Mouse (Mus musculus): ENCODE measurements around the gene Chst11. TPM values are rescaled to one million over a fixed set of nuclear protein-coding genes. Genes with fewer than 3 reads are reported as not detected.
"Not testable (repeated sequence)": the region's sequence is repeated elsewhere in the genome, so short reads cannot be mapped to it uniquely, and the experiment has no call there.

Gene Chst11
- polyA plus RNA-seq, 1 experiment from 2014 or later, result 2.5 TPM

- peaks cover 60% of the 10 kb centered on the region for H3K4me1 ChIP-seq
- no peaks in the 10 kb centered on the region for H3K27me3 ChIP-seq
- no peak overlapping the region for H3K4me3 ChIP-seq
- ATAC-seq (ENCODE audit: low FRiP score), result no peak
- H3K27ac ChIP-seq, result 0 out of 2 replicates have a peak overlapping the region, but pooled peaks have one; percentile 7
- 36% methylated on average over 8 of the region's 8 CpGs for WGBS
- no peak overlapping the region for H3K9ac ChIP-seq
- H3K36me3 ChIP-seq, result no peaks in the 10 kb centered on the region
- no peaks in the 10 kb centered on the region for H3K9me3 ChIP-seq (replicated peaks)
- no peak overlapping the region for H3K4me2 ChIP-seq (replicated peaks)
These were observed 122.1 kb downstream of the Chst11 start for GRCm38 (mm10) chr10:83107385-83107784.

DNA sequence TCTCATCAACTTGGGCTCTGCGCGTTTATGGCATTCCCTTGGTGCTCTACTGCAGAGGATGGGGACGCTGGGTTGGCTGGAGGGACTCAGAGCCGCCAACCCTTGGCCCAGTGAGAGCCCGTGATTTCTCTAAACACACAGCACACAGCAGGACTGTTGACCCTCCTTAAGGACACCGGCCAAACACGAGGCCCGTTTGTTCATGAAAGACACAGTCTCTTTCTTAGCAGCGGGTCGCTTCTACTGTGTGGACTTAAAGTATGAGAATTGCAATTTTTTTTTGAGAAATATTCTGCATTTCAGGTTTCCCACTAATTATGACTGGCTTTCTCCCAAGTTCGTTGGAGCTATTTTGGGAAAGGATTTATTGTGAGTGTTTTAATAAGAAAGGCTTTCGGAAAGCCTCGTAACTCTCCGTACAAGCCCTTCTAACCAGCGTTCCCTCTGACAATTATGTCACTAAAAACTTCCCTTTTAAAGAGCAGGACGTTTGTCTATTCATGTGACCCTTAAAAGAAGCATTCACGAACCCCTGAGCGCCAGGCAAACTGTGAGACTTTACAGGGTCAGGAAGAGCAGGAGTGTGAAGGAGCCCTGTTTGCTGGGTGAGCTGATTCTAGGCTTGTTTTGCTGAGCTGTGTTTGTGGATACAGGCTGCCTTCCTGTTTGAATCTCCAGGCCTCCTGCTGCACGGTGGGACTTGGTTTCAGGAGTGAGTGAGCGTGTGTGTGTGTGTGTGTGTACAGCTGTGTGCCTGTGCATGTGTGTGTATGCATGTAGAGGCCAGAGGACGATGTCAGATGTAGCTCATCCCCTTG, 122.8 kb downstream of the Chst11 start:
- Histone ChIP-seq H3K4me3 (no peak overlapping the region), H3K9ac (no peak overlapping the region), H3K4me2 (replicated peaks) (no peak overlapping the region), H3K27ac (peak overlapping the region; percentile 55; the same call in 1 of the 2 replicates), H3K36me3 (no peaks in the 10 kb centered on the region), H3K4me1 (peaks cover 59% of the 10 kb centered on the region), H3K27me3 (no peaks in the 10 kb centered on the region), H3K9me3 (replicated peaks) (no peaks in the 10 kb centered on the region)
- no peak for ATAC-seq (ENCODE audit: low FRiP score)
- 40% methylated on average over 21 of the region's 21 CpGs for WGBS

DNA sequence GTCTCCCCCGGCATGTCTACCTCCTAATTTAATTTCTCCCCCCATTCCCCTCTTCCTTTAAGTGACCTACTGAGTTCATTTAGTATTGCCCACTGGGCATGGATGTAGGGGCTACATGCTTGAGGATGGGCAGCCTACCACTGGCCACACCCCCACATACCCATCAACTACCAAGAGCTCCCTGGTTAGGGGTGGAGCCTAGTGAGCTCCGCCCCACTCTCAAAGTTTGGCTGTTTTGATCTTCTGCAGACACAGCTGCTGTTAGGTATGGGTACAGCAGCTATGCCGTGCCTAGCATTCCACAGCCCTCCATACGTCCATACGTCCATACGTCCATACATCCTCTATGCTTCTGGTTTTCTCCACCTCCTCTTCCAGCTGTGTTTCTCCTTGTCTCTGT, 123.6 kb downstream of the Chst11 start:
- H3K4me1 ChIP-seq, result peaks cover 53% of the 10 kb centered on the region
- H3K4me3 ChIP-seq, result no peak overlapping the region
- no peak overlapping the region for H3K27ac ChIP-seq
- H3K27me3 ChIP-seq, result no peaks in the 10 kb centered on the region
- no peak for ATAC-seq (ENCODE audit: low FRiP score)
- no peaks in the 10 kb centered on the region for H3K9me3 ChIP-seq (replicated peaks)
- no peak overlapping the region for H3K9ac ChIP-seq
- no peaks in the 10 kb centered on the region for H3K36me3 ChIP-seq
- no peak overlapping the region for H3K4me2 ChIP-seq (replicated peaks)
- WGBS, result 90% methylated on average over 6 of the region's 6 CpGs

GRCm38 (mm10) chr10:83111046-83111445, 125.7 kb downstream of the Chst11 start:
- Histone ChIP-seq H3K9me3 (replicated peaks) (no peaks in the 10 kb centered on the region), H3K4me1 (peaks cover 32% of the 10 kb centered on the region), H3K9ac (no peak overlapping the region), H3K4me2 (replicated peaks) (no peak overlapping the region), H3K27me3 (no peaks in the 10 kb centered on the region), H3K27ac (0 out of 2 replicates have a peak overlapping the region, but pooled peaks have one; percentile 30), H3K4me3 (no peak overlapping the region), H3K36me3 (no peaks in the 10 kb centered on the region)
- no peak for ATAC-seq (ENCODE audit: low FRiP score)
- WGBS, result 84% methylated on average over 6 of the region's 6 CpGs

- Histone ChIP-seq H3K9ac (no peak overlapping the region), H3K4me2 (replicated peaks) (no peak overlapping the region), H3K27ac (no peak overlapping the region), H3K9me3 (replicated peaks) (no peaks in the 10 kb centered on the region), H3K4me3 (no peak overlapping the region), H3K27me3 (0 out of 2 replicates have a peak, but pooled peaks cover 4% of the 10 kb centered on the region), H3K36me3 (no peaks in the 10 kb centered on the region), H3K4me1 (peaks cover 24% of the 10 kb centered on the region)
- WGBS, result 73% methylated on average over 4 of the region's 4 CpGs
- no peak for ATAC-seq (ENCODE audit: low FRiP score)
These were observed 127.0 kb downstream of the Chst11 start for GRCm38 (mm10) chr10:83112345-83112744.

- Histone ChIP-seq H3K9ac (no peak overlapping the region), H3K4me1 (peaks cover 17% of the 10 kb centered on the region), H3K27ac (no peak overlapping the region), H3K9me3 (replicated peaks) (no peaks in the 10 kb centered on the region), H3K4me2 (replicated peaks) (no peak overlapping the region), H3K36me3 (no peaks in the 10 kb centered on the region), H3K4me3 (no peak overlapping the region), H3K27me3 (0 out of 2 replicates have a peak, but pooled peaks cover 4% of the 10 kb centered on the region)
- WGBS, result 84% methylated on average over 5 of the region's 5 CpGs
- ATAC-seq (ENCODE audit: low FRiP score), result no peak
These were observed 129.3 kb downstream of the Chst11 start for GRCm38 (mm10) chr10:83114564-83114963.

DNA sequence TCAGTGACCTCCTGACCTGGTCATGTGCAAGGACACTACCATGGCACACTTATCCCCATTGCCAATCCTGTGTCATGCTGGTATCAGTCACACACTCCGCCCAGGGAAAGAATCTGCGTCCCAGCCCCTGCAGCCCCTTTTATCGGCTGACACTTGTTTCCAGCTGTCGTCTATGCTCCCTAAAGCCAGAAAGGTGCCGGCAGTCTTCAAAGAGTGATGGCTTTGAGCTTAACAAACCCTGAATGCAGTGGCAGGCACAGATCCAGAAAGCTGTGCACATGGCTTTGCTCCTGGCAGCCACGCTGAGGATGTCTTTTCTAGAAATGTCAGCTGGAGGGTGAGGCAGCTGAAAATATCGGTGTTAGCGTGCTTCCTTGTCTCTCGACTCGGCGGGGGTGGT, 131.6 kb downstream of the Chst11 start:
- Histone ChIP-seq H3K27me3 (0 out of 2 replicates have a peak, but pooled peaks cover 4% of the 10 kb centered on the region), H3K27ac (no peak overlapping the region), H3K4me2 (replicated peaks) (no peak overlapping the region), H3K4me1 (peaks cover 20% of the 10 kb centered on the region), H3K9ac (no peak overlapping the region), H3K4me3 (no peak overlapping the region), H3K36me3 (no peaks in the 10 kb centered on the region), H3K9me3 (replicated peaks) (no peaks in the 10 kb centered on the region)
- no peak for ATAC-seq (ENCODE audit: low FRiP score)
- WGBS, result 50% methylated on average over 11 of the region's 11 CpGs

DNA sequence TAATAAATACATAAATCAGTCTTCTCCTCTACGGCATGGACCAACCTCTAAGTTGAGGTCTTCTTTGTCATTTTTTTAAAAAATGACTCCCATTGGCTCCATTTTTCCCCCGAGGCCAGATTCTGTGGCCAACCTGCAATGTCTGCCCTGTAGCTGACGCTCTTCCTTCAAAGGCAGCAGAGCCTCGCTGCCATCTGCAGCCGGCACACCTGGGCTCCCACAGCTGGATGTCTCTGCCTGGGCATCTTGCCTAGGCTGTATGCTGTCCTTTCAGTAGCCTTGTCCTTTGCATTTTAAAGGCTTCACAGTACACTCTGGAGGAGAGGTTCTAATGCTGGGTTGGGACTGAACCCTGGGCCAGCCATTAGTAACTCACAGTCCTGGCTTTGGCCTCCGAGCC, 132.6 kb downstream of the Chst11 start:
- 0 out of 2 replicates have a peak, but pooled peaks cover 4% of the 10 kb centered on the region for H3K27me3 ChIP-seq
- no peaks in the 10 kb centered on the region for H3K9me3 ChIP-seq (replicated peaks)
- H3K27ac ChIP-seq, result no peak overlapping the region
- H3K36me3 ChIP-seq, result no peaks in the 10 kb centered on the region
- peaks cover 16% of the 10 kb centered on the region for H3K4me1 ChIP-seq
- WGBS, result 79% methylated on average over 6 of the region's 6 CpGs
- H3K4me3 ChIP-seq, result no peak overlapping the region
- no peak overlapping the region for H3K9ac ChIP-seq
- H3K4me2 ChIP-seq (replicated peaks), result no peak overlapping the region
- ATAC-seq (ENCODE audit: low FRiP score), result no peak

DNA sequence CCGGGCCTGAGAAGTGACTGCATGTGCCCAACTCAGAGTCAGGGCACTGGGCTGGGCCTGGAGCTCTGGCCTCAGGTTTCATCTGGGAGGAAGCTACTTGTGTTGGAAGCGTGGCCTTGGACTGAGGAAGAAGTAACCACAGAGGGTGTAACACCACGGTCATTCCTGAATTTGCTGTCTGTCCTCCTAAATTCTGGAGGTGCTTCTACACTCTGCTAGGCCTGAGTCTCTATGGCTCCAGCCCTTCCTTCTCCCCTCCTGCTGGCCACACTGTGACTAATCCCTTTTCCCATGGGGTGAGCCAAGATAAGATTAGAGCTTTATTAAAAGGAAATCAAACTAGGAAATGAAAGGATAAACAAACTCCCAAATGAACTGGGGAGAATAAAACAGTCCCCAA, 133.3 kb downstream of the Chst11 start:
- Histone ChIP-seq H3K27ac (no peak overlapping the region), H3K36me3 (no peaks in the 10 kb centered on the region), H3K9me3 (replicated peaks) (no peaks in the 10 kb centered on the region), H3K27me3 (0 out of 2 replicates have a peak, but pooled peaks cover 4% of the 10 kb centered on the region), H3K9ac (no peak overlapping the region), H3K4me3 (no peak overlapping the region), H3K4me1 (peaks cover 13% of the 10 kb centered on the region), H3K4me2 (replicated peaks) (no peak overlapping the region)
- 83% methylated on average over 3 of the region's 3 CpGs for WGBS
- ATAC-seq (ENCODE audit: low FRiP score), result no peak

DNA sequence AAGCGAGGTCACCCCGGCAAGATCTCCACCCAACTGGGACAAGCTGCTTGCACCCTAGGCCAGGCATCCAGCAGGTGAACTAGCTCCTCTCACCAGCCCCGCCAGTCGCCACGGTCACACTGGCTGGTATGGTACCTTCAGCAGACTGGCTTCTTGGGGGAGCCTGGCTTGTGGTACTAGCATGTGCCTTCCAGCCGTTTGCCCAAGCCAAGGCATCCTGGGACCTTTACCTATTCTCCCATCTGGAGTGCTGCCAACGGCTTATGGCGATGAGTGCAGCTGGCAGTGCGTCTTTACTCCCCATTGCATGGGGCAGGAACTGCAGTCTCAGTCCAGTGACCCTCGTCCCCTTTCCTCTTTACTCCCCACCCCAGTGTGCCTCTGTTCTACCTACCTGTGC, 133.7 kb downstream of the Chst11 start:
- Histone ChIP-seq H3K36me3 (no peaks in the 10 kb centered on the region), H3K27me3 (0 out of 2 replicates have a peak, but pooled peaks cover 4% of the 10 kb centered on the region), H3K9me3 (replicated peaks) (no peaks in the 10 kb centered on the region), H3K4me2 (replicated peaks) (no peak overlapping the region), H3K4me1 (peaks cover 13% of the 10 kb centered on the region), H3K4me3 (no peak overlapping the region), H3K9ac (no peak overlapping the region), H3K27ac (no peak overlapping the region)
- ATAC-seq (ENCODE audit: low FRiP score), result no peak
- WGBS, result 76% methylated on average over 10 of the region's 10 CpGs

DNA sequence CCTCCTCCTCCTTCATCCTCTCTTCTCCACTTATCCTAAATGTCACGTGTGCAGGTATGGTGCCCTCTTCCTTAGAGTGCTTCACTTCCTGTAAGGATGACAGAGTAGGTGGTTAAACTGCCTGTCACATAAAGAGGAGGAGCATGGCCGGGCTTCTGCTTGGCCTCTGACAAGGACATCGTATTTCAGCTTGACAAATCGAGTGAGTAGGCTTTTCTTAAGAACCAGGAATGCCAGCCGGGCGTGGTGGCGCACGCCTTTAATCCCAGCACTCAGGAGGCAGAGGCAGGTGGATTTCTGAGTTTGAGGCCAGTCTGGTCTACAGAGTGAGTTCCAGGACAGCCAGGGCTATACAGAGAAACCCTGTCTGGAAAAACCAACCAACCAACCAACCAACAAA, 134.2 kb downstream of the Chst11 start:
- not testable (repeated sequence) for H3K4me3 ChIP-seq; H3K36me3 ChIP-seq; H3K4me2 ChIP-seq (replicated peaks); H3K27ac ChIP-seq; H3K9ac ChIP-seq; ATAC-seq (ENCODE audit: low FRiP score); H3K27me3 ChIP-seq; H3K9me3 ChIP-seq (replicated peaks)
- WGBS, result 88% methylated on average over 8 of the region's 8 CpGs
- H3K4me1 ChIP-seq, result peaks cover 13% of the 10 kb centered on the region

DNA sequence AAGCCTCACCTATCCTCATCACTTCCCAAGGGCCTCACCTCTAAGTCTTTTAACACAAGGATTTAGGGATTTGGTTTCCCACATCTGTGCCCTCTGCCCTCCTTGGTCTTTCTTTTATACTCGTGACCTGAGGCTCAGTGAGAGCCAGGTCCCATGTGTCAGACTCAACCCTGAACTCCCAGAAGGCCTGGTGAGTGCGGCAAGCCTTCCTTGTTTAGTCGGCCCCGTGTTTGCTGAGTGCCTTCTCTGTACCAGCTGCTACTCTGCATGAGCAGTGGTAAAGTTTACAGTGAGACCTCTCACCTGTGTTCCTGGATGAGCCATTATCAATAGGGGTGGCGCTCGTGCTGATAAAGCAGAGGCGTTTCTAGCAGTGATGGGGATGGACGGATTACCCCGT, 134.6 kb downstream of the Chst11 start:
- no peak overlapping the region for H3K4me2 ChIP-seq (replicated peaks)
- no peak overlapping the region for H3K4me3 ChIP-seq
- no peak overlapping the region for H3K9ac ChIP-seq
- H3K4me1 ChIP-seq, result peaks cover 13% of the 10 kb centered on the region
- no peaks in the 10 kb centered on the region for H3K36me3 ChIP-seq
- 0 out of 2 replicates have a peak, but pooled peaks cover 4% of the 10 kb centered on the region for H3K27me3 ChIP-seq
- ATAC-seq (ENCODE audit: low FRiP score), result no peak
- no peaks in the 10 kb centered on the region for H3K9me3 ChIP-seq (replicated peaks)
- H3K27ac ChIP-seq, result no peak overlapping the region
- 75% methylated on average over 9 of the region's 9 CpGs for WGBS

GRCm38 (mm10) chr10:83120938-83121337, 135.6 kb downstream of the Chst11 start:
- ATAC-seq (ENCODE audit: low FRiP score), result no peak
- Histone ChIP-seq H3K27me3 (0 out of 2 replicates have a peak, but pooled peaks cover 4% of the 10 kb centered on the region), H3K4me1 (peaks cover 13% of the 10 kb centered on the region), H3K4me3 (no peak overlapping the region), H3K27ac (no peak overlapping the region), H3K36me3 (no peaks in the 10 kb centered on the region), H3K9ac (no peak overlapping the region), H3K4me2 (replicated peaks) (no peak overlapping the region), H3K9me3 (replicated peaks) (no peaks in the 10 kb centered on the region)
- WGBS, result 77% methylated on average over 4 of the region's 4 CpGs
